12 mouse cellular contexts compared by ENCODE assay signal in the genomic region with DNA sequence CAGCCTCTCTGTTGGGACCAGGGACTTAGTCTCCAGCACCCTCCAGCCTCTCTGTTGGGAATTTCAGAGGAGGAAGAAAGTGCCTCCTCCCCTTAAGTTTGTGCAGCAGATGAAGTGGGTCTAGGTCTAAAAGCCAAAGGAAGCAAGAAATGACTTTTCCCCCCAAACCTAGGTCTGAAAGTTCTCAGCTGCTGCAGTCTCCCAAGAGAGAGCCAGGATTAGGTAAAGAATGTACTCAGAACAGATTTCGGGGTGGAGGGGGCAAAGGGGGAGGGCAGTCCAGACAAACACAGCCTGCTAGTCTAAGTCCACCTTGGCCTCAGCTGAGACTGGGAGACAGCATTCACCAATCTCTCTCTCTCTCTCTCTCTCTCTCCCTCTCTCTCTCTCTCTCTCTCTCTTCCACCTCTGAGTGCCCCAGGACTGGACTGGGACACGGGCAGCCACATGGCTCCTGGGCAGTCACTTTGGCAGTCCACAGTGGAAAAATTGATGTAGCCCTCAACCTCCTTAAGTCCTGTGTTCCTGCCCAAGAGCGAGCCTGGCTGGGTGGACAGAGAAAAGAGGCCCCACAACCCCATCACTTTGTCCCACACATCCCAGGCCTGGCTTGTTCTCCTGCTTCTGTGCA. TPM values are rescaled to one million over a fixed set of nuclear protein-coding genes. Genes with fewer than 3 reads are reported as not detected.
DNase-seq lines count a peak whose midpoint lies in the region; ATAC-seq and TF ChIP-seq lines count a peak whose summit lies in the region.
"Had no signal": no experiment of that assay in that cellular context is flagged by ENCODE, and none has a peak within 500 bp of the region (broad histone marks: within the 10 kb centered on the region; RNA-seq: fewer than 3 reads in every experiment).

No protein-coding gene starts in this region.

- H3K4me1 ChIP-seq in kidney, embryonic 16.5 days (ENCODE audit: insufficient read depth, low read length), result peaks cover 30% of the 10 kb centered on the region
- H3K4me1 ChIP-seq in intestine, embryonic 15.5 days (replicated peaks), result peaks cover 25% of the 10 kb centered on the region
- H3K4me1 ChIP-seq in liver, postnatal 0 days (ENCODE audit: insufficient read depth), result no peaks in the 10 kb centered on the region
- H3K4me1 ChIP-seq: liver, embryonic 15.5 days had no signal

- no peaks in the 10 kb centered on the region for H3K9me3 ChIP-seq in kidney, embryonic 16.5 days (ENCODE audit: low read length)
- no peaks in the 10 kb centered on the region for H3K9me3 ChIP-seq in intestine, embryonic 15.5 days
- H3K9me3 ChIP-seq in liver, postnatal 0 days (ENCODE audit: low read length), result no peaks in the 10 kb centered on the region
- H3K9me3 ChIP-seq: liver, embryonic 15.5 days had no signal

- H3K9ac ChIP-seq in kidney, embryonic 16.5 days (replicated peaks; ENCODE audit: low read length), result no peak overlapping the region
- H3K9ac ChIP-seq in intestine, embryonic 15.5 days, result no peak overlapping the region
- no peak overlapping the region for H3K9ac ChIP-seq in liver, postnatal 0 days (replicated peaks)
- H3K9ac ChIP-seq: liver, embryonic 15.5 days had no signal

- H3K36me3 ChIP-seq in kidney, embryonic 16.5 days (ENCODE audit: insufficient read depth, low read length), result no peaks in the 10 kb centered on the region
- H3K36me3 ChIP-seq in intestine, embryonic 15.5 days, result no peaks in the 10 kb centered on the region
- H3K36me3 ChIP-seq in liver, postnatal 0 days (replicated peaks; ENCODE audit: insufficient read depth, low read length), result no peaks in the 10 kb centered on the region
- H3K36me3 ChIP-seq: liver, embryonic 15.5 days had no signal

- peak overlapping the region; percentile 65; the same call in 1 of the 2 replicates for H3K27ac ChIP-seq in kidney, embryonic 16.5 days (ENCODE audit: low read length)
- H3K27ac ChIP-seq in intestine, embryonic 15.5 days, result 0 out of 2 replicates have a peak overlapping the region, but pooled peaks have one; percentile 36
- no peak overlapping the region for H3K27ac ChIP-seq in liver, postnatal 0 days (ENCODE audit: low read depth)
- H3K27ac ChIP-seq: left cerebral cortex, adult 2 months; liver, embryonic 15.5 days had no signal

- ATAC-seq in kidney, embryonic 16.5 days (ENCODE audit: low FRiP score, low TSS enrichment), result no peak
- no peak for ATAC-seq in intestine, embryonic 15.5 days
- ATAC-seq in liver, postnatal 0 days, result no peak

- H3K4me2 ChIP-seq in kidney, embryonic 16.5 days (replicated peaks; ENCODE audit: low read depth, low read length), result no peak overlapping the region
- H3K4me2 ChIP-seq in intestine, embryonic 15.5 days (replicated peaks), result no peak overlapping the region
- no peak overlapping the region for H3K4me2 ChIP-seq in liver, postnatal 0 days (ENCODE audit: low read depth, low read length)
- H3K4me2 ChIP-seq: liver, embryonic 15.5 days had no signal

- peak; percentile 54 for DNase-seq in gastrocnemius, postnatal 25 days
- DNase-seq in gastrocnemius, adult 8-10 months (ENCODE audit: low spot score in 2 of 2), result no peak
- DNase-seq in kidney, adult 8-10 months, result no peak
- DNase-seq in NIH3T3 (ENCODE audit: low read depth), result peak; percentile 25
- no peak for DNase-seq in thymus, postnatal 4 days
- DNase-seq in liver, postnatal 0 days, result no peak
- DNase-seq: adrenal gland, postnatal 10 days; right cerebral cortex, postnatal 25 days had no signal

- no peak overlapping the region for H3K4me3 ChIP-seq in kidney, embryonic 16.5 days (ENCODE audit: low read length)
- H3K4me3 ChIP-seq in intestine, embryonic 15.5 days (replicated peaks), result no peak overlapping the region
- H3K4me3 ChIP-seq in liver, postnatal 0 days (ENCODE audit: low read depth, low read length), result no peak overlapping the region
- H3K4me3 ChIP-seq: left cerebral cortex, adult 2 months; liver, embryonic 15.5 days had no signal

- 27% methylated on average over 3 of the region's 3 CpGs for WGBS in kidney, embryonic 16.5 days
- 35% methylated on average over 3 of the region's 3 CpGs for WGBS in intestine, embryonic 15.5 days
- 62% methylated on average over 3 of the region's 3 CpGs for WGBS in liver, postnatal 0 days (ENCODE audit: insufficient replicate concordance)

- TF ChIP-seq EP300 in liver, postnatal 0 days (IDR thresholded peaks at IDR 0.05; ENCODE audit: low read depth), result no peak

- TF ChIP-seq CTCF in liver, postnatal 0 days (IDR thresholded peaks at IDR 0.05; ENCODE audit: low read depth), result no peak

- no peaks in the 10 kb centered on the region for H3K27me3 ChIP-seq in kidney, embryonic 16.5 days (ENCODE audit: insufficient read depth, low read length)
- H3K27me3 ChIP-seq in intestine, embryonic 15.5 days (replicated peaks), result no peaks in the 10 kb centered on the region
- no peaks in the 10 kb centered on the region for H3K27me3 ChIP-seq in liver, postnatal 0 days (ENCODE audit: insufficient read depth, low read length)
- H3K27me3 ChIP-seq: liver, embryonic 15.5 days had no signal

RNA-seq across cellular contexts. Expression of gene Ptgis, which starts 11.8 kb away (rescaled TPM):
- total RNA-seq in gastrocnemius, postnatal 25 days (2021), result 1 to 10 TPM; 4.2 to 5.5 TPM
- total RNA-seq in gastrocnemius, adult 8-10 months (2022), result 1 to 10 TPM; 1.1 to 3.3 (median 1.9) TPM
- polyA plus RNA-seq in kidney, embryonic 16.5 days (2015; fragmentation: Nextera tagmentation; extraction: Ambion mirVana), result 18.4 and 20.6 TPM in 2 replicates
- polyA plus RNA-seq in intestine, embryonic 15.5 days (2015; fragmentation: Nextera tagmentation; extraction: Ambion mirVana), result 12.0 and 13.4 TPM in 2 replicates
- polyA plus RNA-seq in liver, postnatal 0 days (2015; fragmentation: Nextera tagmentation; extraction: Ambion mirVana), result 1.1 and 1.8 TPM in 2 replicates

Comparison
In these comparisons a context has a peak if more than half of its experiments do, and no peak if none do; other contexts are left out.
1. DNase-seq: peak in gastrocnemius, postnatal 25 days (single experiment) and NIH3T3 (single experiment); none in gastrocnemius, adult 8-10 months (0 of 2), kidney, adult 8-10 months (0 of 2), thymus, postnatal 4 days (single experiment) and liver, postnatal 0 days (single experiment).